19 mouse cellular contexts compared by ENCODE assay signal in genomic region chr1:127673221-127674050, GRCm38 (mm10). TPM values are rescaled to one million over a fixed set of nuclear protein-coding genes. Genes with fewer than 3 reads are reported as not detected.
DNase-seq lines count a peak whose midpoint lies in the region; ATAC-seq and TF ChIP-seq lines count a peak whose summit lies in the region.
"Had no signal": no experiment of that assay in that cellular context is flagged by ENCODE, and none has a peak within 500 bp of the region (broad histone marks: within the 10 kb centered on the region; RNA-seq: fewer than 3 reads in every experiment).

No protein-coding gene starts in this region.

- H3K9ac ChIP-seq in heart, embryonic 13.5 days, result no peak overlapping the region
- H3K9ac ChIP-seq in neural tube, embryonic 15.5 days (replicated peaks), result no peak overlapping the region
- H3K9ac ChIP-seq: forebrain, embryonic 12.5 days; kidney, embryonic 15.5 days; limb, embryonic 15.5 days; liver, postnatal 0 days had no signal

- peaks cover 46% of the 10 kb centered on the region for H3K27me3 ChIP-seq in heart, embryonic 13.5 days (replicated peaks)
- H3K27me3 ChIP-seq in neural tube, embryonic 15.5 days (replicated peaks), result peaks cover 29% of the 10 kb centered on the region
- peaks cover 6% of the 10 kb centered on the region for H3K27me3 ChIP-seq in kidney, adult 2 months (replicated peaks; ENCODE audit: control insufficient read depth, insufficient read depth, low read length)

- no peak for DNase-seq in heart, postnatal 25 days (ENCODE audit: low spot score)
- DNase-seq in spleen, postnatal 36 days (ENCODE audit: low spot score in 2 of 2), result peak; percentile 63 to 64
- no peak for DNase-seq in spleen, adult 12 weeks (ENCODE audit: low spot score)
- no peak for DNase-seq in right cerebral cortex, postnatal 4 days
- no peak for DNase-seq in kidney, adult 2 months
- DNase-seq: cerebellum, adult 18-20 months; gastrocnemius, postnatal 36 days; heart, postnatal 4 days; liver, postnatal 0 days had no signal

- TF ChIP-seq POLR2A in kidney, adult 2 months (IDR thresholded peaks at IDR 0.05; ENCODE audit: low read depth, low read length), result no peak

- no peaks in the 10 kb centered on the region for H3K36me3 ChIP-seq in heart, embryonic 13.5 days
- no peaks in the 10 kb centered on the region for H3K36me3 ChIP-seq in neural tube, embryonic 15.5 days
- no peaks in the 10 kb centered on the region for H3K36me3 ChIP-seq in kidney, adult 2 months (ENCODE audit: control insufficient read depth, insufficient read depth, low read length)
- H3K36me3 ChIP-seq: forebrain, embryonic 12.5 days; kidney, embryonic 15.5 days; limb, embryonic 15.5 days had no signal

- H3K27ac ChIP-seq in heart, embryonic 13.5 days (replicated peaks), result no peak overlapping the region
- no peak overlapping the region for H3K27ac ChIP-seq in neural tube, embryonic 15.5 days (replicated peaks)
- no peak overlapping the region for H3K27ac ChIP-seq in kidney, adult 2 months (ENCODE audit: insufficient read depth, low read depth, low read length)
- H3K27ac ChIP-seq: forebrain, embryonic 12.5 days; kidney, embryonic 15.5 days; layer of hippocampus, adult 2 months; limb, embryonic 15.5 days had no signal

- ATAC-seq in heart, embryonic 13.5 days (ENCODE audit: extremely low read depth, insufficient number of reproducible peaks, low FRiP score, low TSS enrichment), result no peak
- ATAC-seq in neural tube, embryonic 15.5 days (ENCODE audit: low FRiP score), result no peak
- no peak for ATAC-seq in megakaryocyte, adult 5-6 weeks (ENCODE audit: poor library complexity, severe bottlenecking)
- ATAC-seq: liver, postnatal 0 days had no signal

- peaks cover 19% of the 10 kb centered on the region for H3K4me1 ChIP-seq in heart, embryonic 13.5 days
- peaks cover 24% of the 10 kb centered on the region for H3K4me1 ChIP-seq in neural tube, embryonic 15.5 days
- H3K4me1 ChIP-seq in kidney, adult 2 months (ENCODE audit: control insufficient read depth, insufficient read depth, low read length), result no peaks in the 10 kb centered on the region

- peak overlapping the region; percentile 3; the same call in 1 of the 2 replicates for H3K4me2 ChIP-seq in heart, embryonic 13.5 days
- H3K4me2 ChIP-seq in neural tube, embryonic 15.5 days, result peak overlapping the region; percentile 34; the same call in 1 of the 2 replicates
- H3K4me2 ChIP-seq: forebrain, embryonic 12.5 days; heart, embryonic 11.5 days; kidney, embryonic 15.5 days; limb, embryonic 15.5 days had no signal

- 68% methylated on average over 10 of the region's 10 CpGs for WGBS in heart, embryonic 13.5 days
- WGBS in neural tube, embryonic 15.5 days, result 73% methylated on average over 10 of the region's 10 CpGs
- 73% methylated on average over 10 of the region's 10 CpGs for WGBS in kidney, adult 2 months

- TF ChIP-seq CTCF in kidney, adult 2 months (conservative IDR thresholded peaks at IDR 0.05; ENCODE audit: insufficient read depth, insufficient read length, low read depth, low read length), result no peak

- H3K9me3 ChIP-seq in heart, embryonic 13.5 days, result peaks cover 6% of the 10 kb centered on the region; the same call in 1 of the 2 replicates
- H3K9me3 ChIP-seq in neural tube, embryonic 15.5 days (replicated peaks), result no peaks in the 10 kb centered on the region
- H3K9me3 ChIP-seq: kidney, embryonic 15.5 days; limb, embryonic 15.5 days had no signal

- H3K4me3 ChIP-seq in heart, embryonic 13.5 days, result no peak overlapping the region
- H3K4me3 ChIP-seq in neural tube, embryonic 15.5 days (replicated peaks), result no peak overlapping the region
- H3K4me3 ChIP-seq in kidney, adult 2 months (ENCODE audit: insufficient read depth, low read depth, low read length), result no peak overlapping the region
- H3K4me3 ChIP-seq: forebrain, embryonic 12.5 days; kidney, embryonic 15.5 days; layer of hippocampus, adult 2 months; limb, embryonic 15.5 days had no signal

- intact Hi-C loops in heart, postnatal 25 days (cut with DNase I), result no loop called here

RNA-seq across cellular contexts. Expression of gene Tmem163, which starts 5.9 kb away (rescaled TPM):
- polyA plus RNA-seq in heart, embryonic 13.5 days (2015; fragmentation: Nextera tagmentation; extraction: Ambion mirVana), result 22.4 and 23.6 TPM in 2 replicates
- total RNA-seq in heart, postnatal 25 days (2021), result 10 to 100 TPM in 1 of 2 experiments, 1 to 10 TPM in 1; 8.3 to 12.1 TPM
- 47.1 and 54.1 TPM in 2 replicates for polyA plus RNA-seq in neural tube, embryonic 15.5 days (2015; fragmentation: Nextera tagmentation; extraction: Ambion mirVana)
- 0.16 TPM in 1 of 2 replicates, not detected in the other for total RNA-seq in megakaryocyte, adult 5-6 weeks (2015)
- total RNA-seq in megakaryocyte, adult 5-6 weeks (2017), result 0.12 and 0.73 TPM in 2 replicates
- polyA plus RNA-seq in kidney, adult 2 months (2012; rRNA removed), result 2.5 TPM in 2 replicates
- total RNA-seq: gastrocnemius, postnatal 36 days had no signal

RNA-seq across cellular contexts. Expression of gene Acmsd, which starts 55.8 kb away (rescaled TPM):
- 0.49 and 0.56 TPM in 2 replicates for polyA plus RNA-seq in heart, embryonic 13.5 days (2015; fragmentation: Nextera tagmentation; extraction: Ambion mirVana)
- under 1 TPM in 1 of 2 experiments, not detected in 1; 0.39 TPM for total RNA-seq in heart, postnatal 25 days (2021)
- not detected in 2 replicates for polyA plus RNA-seq in neural tube, embryonic 15.5 days (2015; fragmentation: Nextera tagmentation; extraction: Ambion mirVana)
- total RNA-seq in megakaryocyte, adult 5-6 weeks (2015), result 0.07 TPM in 1 of 2 replicates, not detected in the other
- total RNA-seq in megakaryocyte, adult 5-6 weeks (2017), result 0.37 TPM in 1 of 2 replicates, not detected in the other
- polyA plus RNA-seq in kidney, adult 2 months (2012; rRNA removed), result 67.8 and 81.0 TPM in 2 replicates
- total RNA-seq: gastrocnemius, postnatal 36 days; layer of hippocampus, adult 2 months had no signal
- polyA plus RNA-seq: brain, embryonic 14.5 days; intestine, embryonic 14.5 days had no signal

Comparison
In these comparisons a context has a peak if more than half of its experiments do, and no peak if none do; other contexts are left out.
1. DNase-seq: peak in spleen, postnatal 36 days (2 of 2); none in heart, postnatal 25 days (single experiment), spleen, adult 12 weeks (single experiment), right cerebral cortex, postnatal 4 days (single experiment) and kidney, adult 2 months (single experiment).
2. RNA of gene Acmsd, which starts 55.8 kb away (polyA plus RNA-seq): 67.8 to 81.0 TPM in kidney, adult 2 months; 0.49 to 0.56 TPM in heart, embryonic 13.5 days and not detected in neural tube, embryonic 15.5 days; every median in the first group is over 10 times any median in the second.